Mouse (Mus musculus): ENCODE data around the gene Col1a2. TPM values are rescaled to one million over a fixed set of nuclear protein-coding genes. Genes with fewer than 3 reads are reported as not detected.

The Col1a2 gene
- 100 to 1,000 TPM; 657 to 809 TPM for total RNA-seq (2021)
- long read RNA-seq, experiment 1, partial matches to known transcripts, result 296 of 301 reads
- long read RNA-seq, experiment 1, other reads (novel, unspliced or antisense), result 5 of 301 reads
- long read RNA-seq, experiment 2, partial matches to known transcripts, result 589 of 623 reads
- long read RNA-seq, experiment 2, other reads (novel, unspliced or antisense), result 34 of 623 reads

DNA sequence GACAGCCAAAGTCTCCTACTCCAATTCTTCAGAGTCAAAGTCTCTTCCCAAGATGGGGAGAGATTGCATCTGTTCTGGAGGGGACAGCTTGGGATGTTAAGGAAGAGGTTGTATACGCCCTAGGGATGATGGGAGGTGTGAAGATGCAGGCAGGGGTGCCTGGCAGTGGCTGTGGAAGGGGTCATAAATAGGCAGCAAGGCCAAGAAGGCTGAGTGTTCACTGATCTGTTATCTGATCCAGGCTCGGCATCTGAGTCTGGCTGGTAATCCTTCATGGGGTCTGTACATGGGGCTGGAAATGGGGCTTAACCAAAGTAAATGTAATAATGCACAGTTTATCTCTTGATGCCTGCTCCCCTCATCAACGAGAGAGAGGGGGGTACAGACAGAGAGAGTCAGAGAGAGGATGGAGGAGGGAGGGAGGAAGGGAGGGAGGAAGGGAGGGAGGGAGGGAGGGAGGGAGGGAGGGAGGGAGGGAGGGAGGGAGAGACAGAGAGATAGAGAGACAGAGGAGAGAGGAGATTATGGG is at the start of gene Col1a2:
Gene Col1a2 (plus strand): TSS at position 212 of the 529 bp plus-strand sequence.
- no peak for DNase-seq

DNA sequence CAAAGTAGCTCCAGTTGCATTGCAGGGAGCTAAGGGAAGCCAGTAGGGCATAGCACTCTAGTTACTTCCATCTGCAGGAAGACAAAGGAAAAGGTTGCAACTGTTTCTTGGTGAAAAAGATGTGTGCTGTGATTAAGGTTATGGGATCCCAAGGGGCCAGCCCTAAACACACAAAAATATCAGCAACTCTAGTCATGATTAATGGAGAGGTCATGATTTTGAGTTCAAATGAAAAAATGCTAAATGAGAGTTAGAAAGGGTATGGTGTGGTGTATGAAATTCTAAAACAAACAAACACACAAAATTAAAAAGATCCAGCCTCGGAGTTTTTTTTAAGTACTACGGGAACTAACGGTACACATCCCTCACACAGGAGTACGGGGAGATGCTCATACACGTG is 49.1 kb upstream of the Col1a2 start:
- DNase-seq, result no peak

DNA sequence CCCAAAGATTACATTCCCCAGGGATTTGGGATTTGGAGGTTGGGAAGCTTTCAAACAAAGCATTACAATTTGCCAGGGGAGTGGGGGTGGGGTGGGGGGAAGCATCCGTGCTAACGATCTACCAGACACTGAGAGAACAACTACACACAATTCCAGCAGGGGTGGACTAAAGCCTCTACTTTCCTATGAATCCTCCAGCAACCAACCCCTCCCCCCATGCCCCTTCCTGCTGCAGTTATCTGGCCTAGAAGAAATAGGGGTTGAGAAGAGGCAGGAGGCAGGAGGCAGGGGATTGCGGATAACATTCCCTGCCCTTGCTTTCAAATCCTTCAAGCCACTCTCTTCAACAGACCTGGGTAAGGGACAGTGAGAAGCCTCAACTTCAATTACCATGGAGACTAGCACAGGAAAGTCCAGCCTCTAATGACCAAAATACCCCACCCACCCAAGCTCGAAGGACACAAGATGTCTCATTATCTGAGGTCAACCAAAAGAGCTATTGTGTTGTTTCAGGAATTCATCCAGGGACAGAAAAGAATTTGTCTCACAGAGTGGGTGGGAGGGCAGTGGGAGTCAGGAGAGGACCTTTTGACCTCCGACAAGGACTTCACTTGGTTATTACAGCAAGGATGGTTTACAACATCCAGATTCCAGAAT is 48.5 kb upstream of the Col1a2 start:
- DNase-seq, result peak; percentile 16

DNA sequence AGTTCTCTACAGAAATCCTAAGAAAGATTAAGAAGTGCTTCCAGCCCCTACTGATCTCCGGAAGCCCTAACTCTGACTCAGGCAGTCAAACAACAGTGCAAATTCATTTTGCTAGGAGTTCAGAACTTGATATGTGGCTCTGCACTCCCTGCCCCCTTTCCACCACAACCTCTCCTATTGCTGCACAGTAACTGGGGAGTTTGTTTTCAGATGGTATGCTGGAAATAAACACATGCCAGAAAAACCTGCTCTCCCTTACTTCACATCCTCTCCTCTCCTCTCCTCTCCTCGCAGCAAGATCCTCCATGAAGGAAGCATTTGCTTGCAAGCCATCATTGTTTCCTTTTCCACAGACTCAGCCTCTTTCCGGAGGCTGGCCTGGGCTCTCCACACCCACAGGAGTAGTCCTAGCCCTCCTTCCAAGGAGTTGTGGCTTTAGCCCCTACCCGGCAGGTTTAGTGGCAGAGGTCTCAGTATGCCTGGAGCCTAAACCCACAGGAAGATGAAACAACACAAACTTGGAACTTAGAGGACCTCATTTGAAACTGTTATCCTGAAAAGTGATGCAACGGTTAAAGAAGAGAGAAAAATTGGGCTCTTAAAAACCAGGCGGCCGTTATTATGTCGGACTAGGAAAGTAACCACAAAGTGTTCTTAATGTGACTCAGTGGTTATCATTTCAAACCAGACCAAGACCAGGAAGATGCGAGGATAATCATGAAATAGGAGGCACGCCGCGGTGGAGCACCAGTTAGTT is 47.7 kb upstream of the Col1a2 start:
- peak; percentile 43 for DNase-seq

DNA sequence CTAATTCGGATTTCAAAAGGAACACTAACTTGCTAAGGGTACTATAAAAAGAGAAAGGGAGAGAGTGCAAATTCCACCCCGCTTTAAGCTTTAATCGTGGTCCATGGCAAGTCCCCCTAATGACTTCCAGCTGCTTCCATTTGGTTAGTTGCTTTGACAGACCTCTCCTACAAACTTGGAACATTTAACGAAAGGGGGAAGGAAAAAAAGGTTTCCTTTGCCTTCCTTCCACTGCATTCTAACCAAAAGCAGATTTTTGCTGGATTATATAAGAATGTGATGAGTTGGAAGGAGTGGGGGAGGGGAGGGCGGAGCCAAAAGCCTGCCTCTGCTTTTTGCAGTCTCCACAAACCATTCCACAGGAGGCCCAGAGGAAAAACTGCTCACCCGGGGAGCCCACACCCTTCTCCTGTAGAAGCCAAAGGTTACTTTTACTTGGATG is 47.0 kb upstream of the Col1a2 start:
- peak; percentile 85 for DNase-seq

DNA sequence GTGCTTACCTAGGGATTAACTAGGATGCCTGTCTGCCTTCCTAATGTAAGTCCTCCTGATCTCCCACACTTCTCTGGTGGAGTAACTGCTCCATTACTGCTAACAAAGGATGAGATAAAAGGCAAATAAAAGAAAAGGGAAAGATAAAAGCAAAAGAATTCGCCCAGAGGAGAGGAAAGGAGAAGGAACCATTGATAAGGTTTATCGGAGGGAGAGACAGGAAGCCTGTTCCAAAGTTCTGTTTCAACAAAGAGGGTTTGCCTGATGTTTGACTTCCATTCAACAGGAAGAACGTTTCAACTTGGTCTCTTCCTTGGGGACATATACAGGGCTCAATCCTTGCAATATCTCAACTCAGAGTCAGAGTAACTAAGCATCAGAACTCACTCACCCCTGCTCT is 39.3 kb upstream of the Col1a2 start:
- no peak for DNase-seq

DNA sequence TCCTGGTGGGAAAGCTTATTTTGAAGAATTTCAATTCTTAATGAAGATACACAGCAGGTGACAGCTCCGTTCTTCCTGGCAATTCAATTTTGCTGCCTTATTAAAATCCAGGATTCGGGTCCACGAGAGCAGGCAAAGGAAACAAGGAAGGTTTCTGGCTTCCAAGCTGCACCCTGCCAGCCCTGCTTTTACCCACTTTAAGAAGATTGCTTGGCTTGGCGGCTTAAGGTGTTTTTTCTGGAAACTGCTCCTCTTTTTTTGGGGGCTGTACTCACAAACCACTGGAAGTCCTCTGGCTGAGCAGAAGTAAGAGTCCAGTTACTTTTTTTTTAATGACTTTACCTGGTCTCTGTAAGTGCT is 21.1 kb upstream of the Col1a2 start:
- no peak for DNase-seq

DNA sequence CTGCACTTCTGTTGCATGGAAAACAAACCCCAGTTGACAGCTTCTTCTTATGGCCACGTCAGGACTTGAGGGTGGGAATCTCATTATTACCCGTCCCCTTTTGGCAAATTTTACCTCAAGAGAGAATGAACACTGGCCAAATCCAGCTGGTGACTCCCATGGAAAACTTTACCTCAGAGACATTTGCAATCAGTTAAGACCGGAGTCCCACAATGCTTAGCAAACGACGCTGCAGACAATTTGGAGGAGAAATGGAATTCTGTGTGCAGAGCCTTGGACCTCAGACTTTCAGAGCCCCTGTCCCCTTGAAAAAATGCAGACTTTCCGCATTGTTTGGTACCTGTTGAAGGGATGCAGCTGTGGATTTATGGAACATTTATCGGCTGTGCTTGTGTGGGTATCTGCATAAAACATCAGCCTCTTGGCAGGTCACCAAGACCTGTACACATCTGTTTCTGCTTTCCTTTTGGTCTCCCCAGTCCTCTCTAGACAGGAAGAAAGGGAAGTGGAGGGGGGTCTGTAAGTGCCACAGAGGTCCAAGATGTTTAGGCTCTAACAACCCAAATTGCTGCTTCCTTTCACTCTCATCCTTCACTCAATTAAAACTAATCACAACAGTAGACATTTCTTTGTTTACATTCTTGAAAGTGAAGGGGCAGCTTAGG is 20.5 kb upstream of the Col1a2 start:
- DNase-seq, result peak; percentile 58

DNA sequence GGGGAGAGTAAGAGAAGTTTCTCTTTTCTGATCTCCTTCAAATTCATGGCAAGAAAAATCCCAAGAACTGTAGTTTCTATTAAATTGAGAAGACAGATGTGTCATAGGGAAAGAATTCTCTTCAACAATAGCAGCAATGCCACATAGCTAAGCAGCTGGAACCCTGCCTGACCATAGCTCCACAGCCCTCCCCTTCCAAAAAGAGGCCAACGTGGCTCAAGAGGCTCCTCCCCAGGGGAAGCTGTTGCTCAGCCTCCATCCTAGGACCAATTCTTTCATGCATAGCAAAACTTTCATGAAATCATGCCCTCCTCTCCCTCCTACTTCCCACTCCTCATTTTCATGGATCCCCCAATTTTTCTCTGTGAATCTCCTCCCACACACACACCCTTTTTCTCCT is 16.3 kb upstream of the Col1a2 start:
- peak; percentile 83 for DNase-seq

DNA sequence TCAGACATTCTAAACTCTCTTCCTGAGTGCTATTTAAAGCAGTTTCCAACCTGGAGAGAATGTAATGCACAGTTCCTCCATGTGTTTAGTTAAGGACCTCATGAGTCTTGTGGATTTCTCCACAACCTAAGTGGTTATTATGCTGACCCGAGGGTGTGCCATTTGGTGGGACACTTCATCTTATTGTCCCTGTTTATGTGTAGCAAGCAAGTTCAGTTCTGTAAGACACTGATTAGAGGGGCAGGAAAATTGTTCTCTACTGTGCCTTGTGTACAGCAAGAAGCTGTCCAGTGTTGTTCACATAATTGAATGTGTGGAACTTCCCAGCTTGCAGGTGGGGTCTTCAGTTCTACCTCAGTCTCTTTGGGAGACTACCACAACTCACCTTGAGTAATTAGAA is 15.6 kb upstream of the Col1a2 start:
- DNase-seq, result no peak

DNA sequence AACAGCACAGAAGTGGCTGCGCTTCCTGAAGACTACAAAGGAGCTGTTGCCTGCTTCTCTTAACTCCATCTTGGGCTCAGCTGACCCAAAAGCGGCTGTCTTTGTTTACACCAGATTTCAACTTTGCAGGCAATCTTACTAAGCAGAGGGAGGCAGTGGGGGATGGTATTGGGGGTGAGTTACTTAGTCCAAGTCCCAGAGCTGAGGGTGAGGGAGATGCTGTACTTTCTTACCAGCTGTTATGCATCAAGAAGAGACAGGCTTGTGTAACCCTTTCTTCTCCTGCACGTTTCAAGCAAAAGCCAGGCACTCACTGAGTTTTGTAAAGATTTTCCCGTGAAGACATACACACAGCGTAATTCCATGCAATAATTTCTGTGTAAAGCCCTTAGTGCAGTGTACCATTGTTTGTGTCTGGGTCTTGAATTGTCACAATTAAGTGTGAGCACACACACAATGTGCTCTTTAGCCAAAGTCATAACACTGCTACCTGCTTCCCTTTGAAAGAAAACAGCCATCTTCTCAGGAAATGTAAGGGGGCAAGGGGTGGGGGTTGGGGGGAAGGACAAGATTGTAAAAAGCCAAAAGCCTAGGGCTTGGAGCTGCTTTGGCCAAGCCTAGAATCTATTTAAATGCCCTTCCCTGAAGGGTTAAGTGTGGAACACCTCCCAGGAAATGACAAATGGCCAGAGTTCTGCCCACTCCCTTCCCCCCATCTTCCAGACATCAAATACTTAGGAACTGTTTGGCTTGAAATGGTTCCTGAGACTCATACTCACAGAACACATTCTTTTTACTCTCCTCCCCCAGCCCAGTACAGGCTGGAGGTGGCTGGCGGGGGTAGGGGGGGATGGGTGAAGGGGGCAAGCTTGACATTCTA is 15.0 kb upstream of the Col1a2 start:
- DNase-seq, result peak; percentile 68

DNA sequence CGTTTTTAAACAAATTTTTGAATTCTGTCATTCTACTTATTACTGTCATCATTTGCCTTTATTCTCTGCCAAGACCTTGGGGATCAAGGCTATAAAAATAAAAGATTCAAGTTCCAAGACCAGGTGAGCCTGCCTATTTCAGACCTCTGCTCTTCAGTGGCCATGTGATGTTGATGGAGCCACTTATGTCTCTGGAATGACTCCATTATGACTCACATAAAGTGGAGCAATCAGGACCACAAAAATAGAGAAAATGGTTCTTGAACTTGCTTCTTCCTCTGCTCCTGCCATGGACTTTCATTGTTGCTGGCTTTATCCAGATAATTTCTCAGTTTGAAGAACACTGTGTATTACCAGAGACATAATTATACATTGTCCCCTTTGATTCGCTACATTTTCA is 10.9 kb upstream of the Col1a2 start:
- DNase-seq, result no peak

DNA sequence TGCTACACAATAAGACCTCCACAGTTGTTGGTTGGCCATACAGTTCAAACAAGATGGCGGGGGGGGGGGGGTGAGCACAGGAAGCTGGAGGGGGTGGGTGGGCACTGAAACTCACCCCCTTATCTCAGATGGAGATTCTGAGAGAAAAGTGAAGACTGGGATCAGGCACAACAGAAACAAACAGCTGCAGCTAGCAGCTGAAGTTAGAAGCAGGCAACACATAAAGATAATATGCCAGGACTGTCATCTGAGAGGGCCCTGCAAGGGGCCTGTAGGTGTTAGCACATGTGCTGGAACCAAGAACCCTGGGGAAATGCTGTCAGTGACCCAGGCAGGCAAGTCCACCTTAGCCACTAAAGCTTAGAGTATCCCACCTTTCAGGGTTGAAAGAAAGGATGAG is 8.2 kb upstream of the Col1a2 start:
- DNase-seq, result no peak

DNA sequence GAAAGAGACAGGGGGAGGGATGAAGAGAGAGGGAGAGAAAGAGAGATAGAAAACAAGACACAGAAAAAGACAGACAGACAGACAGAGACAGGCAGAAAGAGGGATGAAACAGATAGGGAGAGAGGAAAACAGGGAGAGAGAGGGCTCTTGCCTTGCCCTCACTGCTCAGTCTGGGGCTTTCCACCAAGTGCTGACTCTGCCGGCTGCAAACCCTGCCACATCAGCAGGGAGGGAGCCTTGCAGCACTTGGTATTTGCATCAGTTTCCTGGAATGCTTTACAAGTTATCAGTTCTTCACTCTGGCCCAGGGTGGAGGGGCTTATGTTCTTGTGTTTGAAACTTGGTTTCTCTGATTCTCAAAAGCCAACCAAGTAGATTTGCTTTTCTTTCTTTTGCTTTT is 1.5 kb upstream of the Col1a2 start:
- DNase-seq, result peak; percentile 30

DNA sequence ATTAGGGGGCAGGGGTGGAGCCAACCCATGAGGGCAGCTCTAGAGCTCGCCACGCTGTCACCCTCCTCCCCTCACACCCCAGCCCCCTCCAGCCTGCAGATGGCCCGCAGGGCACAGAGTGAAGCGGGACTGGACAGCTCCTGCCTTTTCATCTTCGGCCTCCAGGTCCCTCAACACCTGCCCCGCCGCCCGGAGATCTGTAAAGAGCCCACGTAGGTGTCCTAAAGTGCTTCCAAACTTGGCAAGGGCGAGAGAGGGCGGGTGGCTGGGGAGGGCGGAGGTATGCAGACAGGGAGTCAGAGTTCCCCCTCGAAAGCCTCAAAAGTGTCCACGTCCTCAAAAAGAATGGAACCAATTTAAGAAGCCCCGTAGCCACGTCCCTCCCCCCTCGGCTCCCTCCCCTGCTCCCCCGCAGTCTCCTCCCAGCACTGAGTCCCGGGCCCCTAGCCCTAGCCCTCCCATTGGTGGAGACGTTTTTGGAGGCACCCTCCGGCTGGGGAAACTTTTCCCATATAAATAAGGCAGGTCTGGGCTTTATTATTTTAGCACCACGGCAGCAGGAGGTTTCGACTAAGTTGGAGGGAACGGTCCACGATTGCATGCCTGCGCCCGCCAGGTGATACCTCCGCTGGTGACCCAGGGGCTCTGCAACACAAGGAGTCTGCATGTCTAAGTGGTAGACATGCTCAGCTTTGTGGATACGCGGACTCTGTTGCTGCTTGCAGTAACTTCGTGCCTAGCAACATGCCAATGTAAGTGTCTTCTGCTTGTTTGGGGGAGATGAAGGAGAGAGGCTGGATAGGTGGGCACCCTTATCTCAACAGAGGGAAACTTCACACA is 764 bp downstream of the Col1a2 start:
- peak; percentile 88 for DNase-seq

DNA sequence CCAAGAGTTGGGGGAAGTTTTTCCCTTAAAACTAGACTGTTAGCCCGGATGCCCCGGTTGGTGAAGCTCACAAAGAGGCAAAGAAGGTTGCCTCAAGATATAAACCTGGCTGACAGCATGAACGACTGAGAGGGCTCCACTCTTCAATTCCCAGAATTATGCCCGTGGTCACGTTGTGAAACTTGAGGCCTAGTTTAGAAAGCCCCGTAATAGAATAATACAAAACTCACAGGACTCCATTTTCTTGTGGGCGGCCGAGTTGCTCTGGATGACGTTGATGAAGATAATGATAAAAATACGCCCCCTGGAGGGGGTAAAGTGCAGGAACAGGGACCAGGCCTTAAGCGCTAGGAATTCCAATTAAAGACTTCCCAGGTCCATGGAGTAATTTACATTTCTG is 1.5 kb downstream of the Col1a2 start:
- no peak for DNase-seq

DNA sequence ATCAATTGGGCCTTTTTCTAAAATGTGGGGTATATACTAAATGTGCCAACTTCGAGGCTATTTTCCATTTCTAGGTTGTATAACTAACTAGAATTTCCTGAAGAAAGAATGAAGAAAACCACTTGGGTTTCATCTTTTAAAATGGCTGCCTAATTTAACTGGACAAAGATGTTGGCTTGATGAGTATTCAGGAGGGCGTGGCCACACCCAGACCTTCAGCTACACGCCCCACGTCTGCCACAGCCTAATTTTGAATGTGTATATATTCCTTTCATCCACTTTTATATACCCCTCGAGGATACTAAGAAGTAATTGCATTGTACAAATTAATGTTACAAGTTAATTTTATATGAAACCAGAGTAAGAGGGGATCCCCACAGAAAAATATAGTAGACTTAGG is 2.2 kb downstream of the Col1a2 start:
- DNase-seq, result no peak

DNA sequence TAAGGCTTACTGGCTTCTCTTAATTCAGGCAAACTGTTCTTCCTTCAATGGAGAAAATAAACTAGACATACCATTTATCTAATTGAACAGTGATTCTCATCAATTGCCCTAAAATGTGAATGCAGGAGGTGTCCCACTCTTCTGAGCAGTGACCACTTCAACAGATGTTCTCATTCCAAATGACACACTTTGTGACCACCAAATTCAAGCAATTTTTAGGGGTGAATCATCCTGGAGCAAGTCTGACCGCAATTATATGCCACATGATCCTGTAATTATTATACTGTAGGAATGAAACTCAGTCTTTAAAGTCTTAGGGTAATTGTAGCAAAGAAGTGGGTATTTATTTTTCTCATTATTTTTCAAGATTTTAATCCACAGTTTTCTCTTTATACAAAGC is 2.7 kb downstream of the Col1a2 start:
- DNase-seq, result no peak

DNA sequence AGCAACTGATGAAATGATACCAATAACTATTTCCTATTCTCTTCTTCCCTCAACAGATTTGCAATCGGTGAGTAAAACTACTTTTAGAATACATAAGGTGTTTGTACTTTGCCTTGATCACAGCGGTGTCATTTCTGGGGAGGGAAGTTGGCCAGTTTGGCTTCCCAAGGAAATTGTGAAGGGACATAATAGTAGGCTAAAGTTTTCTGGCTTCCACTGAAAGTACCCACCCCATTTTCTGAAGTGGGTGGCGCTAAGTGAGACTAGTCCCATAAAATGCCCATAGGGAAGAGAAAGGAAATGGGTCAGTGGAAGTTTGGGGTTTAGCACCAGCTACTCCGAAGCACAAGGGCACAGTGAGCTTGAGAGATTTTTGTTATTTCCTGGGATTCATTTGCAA is 3.7 kb downstream of the Col1a2 start:
- DNase-seq, result no peak

DNA sequence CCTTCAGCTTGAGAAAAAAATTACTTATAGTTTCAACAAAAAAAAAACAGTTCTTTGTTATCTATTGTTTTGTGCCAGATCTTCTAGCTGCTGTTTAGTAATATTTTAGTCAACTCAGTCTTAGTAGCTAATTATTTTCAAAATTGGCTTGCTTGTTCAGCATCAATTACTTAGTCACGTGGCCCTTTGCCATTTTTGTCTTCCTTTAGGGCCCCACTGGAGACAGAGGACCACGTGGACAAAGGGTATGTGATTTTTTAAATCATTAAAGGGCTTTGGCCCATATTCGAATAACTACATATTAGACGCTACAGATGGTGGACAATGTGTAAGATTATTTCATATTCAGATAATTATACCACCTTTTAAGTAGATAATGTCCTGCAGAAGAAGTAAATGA is 4.8 kb downstream of the Col1a2 start:
- no peak for DNase-seq

DNA sequence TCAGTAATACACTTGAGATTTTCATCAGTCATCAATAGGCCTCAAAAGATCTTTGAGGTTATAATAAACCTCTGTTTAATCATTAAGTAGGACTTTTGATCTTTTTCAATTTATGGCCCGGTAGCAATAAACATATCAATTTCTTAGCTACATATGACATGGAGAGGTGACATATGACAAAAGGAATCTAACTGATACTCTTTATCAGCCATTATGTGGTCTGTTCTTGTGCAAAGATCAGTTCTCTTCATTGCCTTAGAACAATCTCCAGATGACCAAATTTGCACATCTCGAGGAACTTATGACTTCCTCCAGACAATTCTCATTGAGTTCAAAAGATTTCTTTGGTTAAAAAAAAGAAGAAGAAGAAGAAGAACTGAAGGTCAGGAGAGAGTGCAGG is 10.1 kb downstream of the Col1a2 start:
- no peak for DNase-seq

Measured in gastrocnemius, postnatal 25 days (tissue).